Mouse (Mus musculus): Measurements from ENCODE around the gene Zgpat. TPM values are rescaled to one million over a fixed set of nuclear protein-coding genes. Genes with fewer than 3 reads are reported as not detected.

The Zgpat gene
- total RNA-seq (2021) = 10 to 100 TPM; 12.5 to 14.3 TPM
- long read RNA-seq, experiment 1, transcript Zgpat-202 (6 exons, 2,072 nt) = major isoform, 10 of 15 reads
- long read RNA-seq, experiment 1, partial matches to known transcripts = 0 of 15 reads
- long read RNA-seq, experiment 1, other reads (novel, unspliced or antisense) = 4 of 15 reads
- long read RNA-seq, experiment 2, transcript Zgpat-202 (6 exons, 2,072 nt) = major isoform, 16 of 20 reads
- long read RNA-seq, experiment 2, partial matches to known transcripts = 1 of 20 reads
- long read RNA-seq, experiment 2, other reads (novel, unspliced or antisense) = 2 of 20 reads

DNA sequence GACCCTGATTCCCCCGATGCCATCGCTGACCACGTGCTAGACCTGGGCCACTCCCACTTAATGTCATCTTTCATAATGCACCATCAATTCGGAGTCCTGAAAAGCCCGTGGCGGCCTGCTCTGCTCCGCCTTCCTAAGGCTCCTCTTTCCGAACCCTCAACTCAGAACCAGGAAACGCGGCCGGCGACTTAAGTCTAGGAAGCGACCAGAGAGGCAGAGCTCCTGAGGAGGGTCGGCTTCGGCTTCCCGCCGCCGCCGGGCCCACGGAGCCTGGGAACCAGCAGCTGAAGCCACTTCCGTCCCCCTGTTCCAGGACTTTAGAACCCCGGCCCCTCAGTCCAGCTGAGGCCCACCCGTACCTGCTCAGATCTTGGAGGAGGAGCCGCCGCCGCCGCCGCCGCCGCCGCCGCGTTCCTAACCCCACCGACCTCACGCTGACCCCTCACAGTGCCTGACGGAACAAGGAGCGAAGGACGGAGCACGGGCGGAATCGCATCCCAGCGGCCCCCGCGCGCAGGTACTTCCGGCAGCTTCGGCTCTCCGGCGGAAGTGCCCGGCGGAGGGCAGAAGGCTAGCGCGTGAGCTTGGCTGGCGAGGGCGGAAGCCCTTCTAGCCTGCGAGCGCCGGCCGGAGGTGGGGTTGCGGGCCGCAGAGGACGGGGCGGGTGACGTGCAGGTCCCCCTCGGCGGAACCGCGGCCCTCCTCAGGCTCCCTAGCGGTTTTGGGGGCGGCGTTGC lies at the start of gene Zgpat, which contains the start of gene Arfrp1:
Gene Zgpat (plus strand): TSS at position 69 of the 737 bp plus-strand sequence.
Gene Arfrp1 (minus strand): TSS at position 545 of the 737 bp plus-strand sequence.
- intact Hi-C loops (cut with DNase I; ENCODE audit: low total_unique reads) = no loop called here
- peak; percentile 91 for DNase-seq

DNA sequence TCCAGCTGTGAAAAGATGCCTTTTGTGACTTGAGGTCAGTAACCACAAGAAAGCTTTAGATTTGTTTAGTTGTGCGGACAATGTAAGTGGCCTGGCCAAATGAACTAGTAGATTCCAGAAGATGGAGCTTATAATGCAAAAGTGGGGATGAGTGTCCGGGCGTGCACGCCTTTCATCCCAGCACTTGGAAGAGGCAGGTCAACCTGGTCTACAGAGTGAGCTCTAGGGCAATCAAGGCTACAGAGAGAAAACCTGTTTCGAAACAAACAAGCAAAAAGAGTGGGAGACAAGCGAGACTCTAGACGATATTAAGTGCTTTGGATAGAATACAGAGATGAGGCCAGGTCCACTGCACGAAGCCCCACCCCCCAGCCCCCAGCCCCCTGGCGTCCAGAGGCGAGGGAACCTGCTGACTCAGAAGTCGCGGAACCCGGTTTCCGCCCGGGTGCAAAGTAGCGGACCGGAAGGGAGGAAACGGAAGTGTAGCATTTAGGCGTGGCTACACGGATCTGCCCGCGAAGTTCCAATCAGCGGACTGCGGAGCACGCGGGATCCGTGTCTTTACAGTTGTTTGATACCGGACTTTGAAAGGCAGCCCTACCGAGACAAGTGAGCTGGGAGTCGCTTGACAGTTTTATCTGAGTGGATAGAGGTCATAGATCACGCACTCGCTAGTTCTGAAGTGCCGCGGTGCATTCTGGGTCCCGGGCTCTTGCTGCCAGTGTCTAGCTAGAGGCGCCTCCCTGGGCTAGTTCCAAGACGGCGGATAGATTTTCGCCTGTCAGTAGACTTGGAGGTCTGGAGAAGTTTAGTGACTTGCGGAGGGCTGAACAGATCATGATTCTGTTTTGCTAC lies 45.3 kb upstream of the Zgpat start, which contains the start of gene Rtel1:
Gene Rtel1 (plus strand): TSS at position 492 of the 855 bp plus-strand sequence.
- DNase-seq = peak; percentile 84
- intact Hi-C loops (cut with DNase I; ENCODE audit: low total_unique reads) = no loop called here

DNA sequence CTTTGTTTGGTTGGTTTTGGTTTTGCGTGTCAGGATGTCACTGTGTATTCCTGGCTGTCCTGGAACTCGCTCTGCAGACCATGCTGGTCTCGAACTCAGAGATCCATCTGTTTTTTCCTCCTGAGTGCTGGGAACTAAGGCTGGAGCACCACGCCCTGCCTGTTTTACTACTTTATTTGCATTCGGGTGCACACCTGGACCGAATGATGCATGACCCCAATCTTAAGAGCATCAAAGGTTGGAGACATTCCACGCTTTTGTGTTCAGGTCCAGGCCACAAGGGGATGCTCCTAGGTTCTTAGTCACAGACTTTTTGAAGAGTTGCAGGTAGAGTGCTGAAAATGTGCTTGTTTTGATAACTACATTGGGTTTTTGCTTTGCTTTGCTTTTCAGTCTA lies 44.6 kb upstream of the Zgpat start:
- DNase-seq = no peak
- intact Hi-C loops (cut with DNase I; ENCODE audit: low total_unique reads) = no loop called here

- intact Hi-C loops (cut with DNase I; ENCODE audit: low total_unique reads) = no loop called here
- DNase-seq = no peak
Measured at GRCm38 (mm10) chr2:181322136-181322535, 42.6 kb upstream of the Zgpat start.

DNA sequence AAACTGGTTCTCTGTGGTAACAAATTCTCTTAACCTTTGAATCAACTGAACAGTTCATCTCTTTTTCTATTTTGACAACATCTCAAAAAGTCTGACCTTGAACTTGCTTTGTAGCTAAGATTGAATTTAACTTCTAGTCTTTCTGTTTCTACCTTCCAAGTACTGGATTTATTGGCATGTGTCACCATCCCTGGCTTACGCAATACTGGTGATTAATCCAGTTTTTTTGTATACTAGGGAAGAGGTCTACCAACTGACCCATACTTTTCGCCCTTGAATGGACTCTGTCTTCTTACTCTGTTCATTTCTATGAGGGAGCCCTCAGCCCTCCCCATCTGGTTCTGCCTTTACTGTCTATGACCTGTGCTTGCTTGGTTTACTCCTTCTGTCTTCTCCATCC lies 38.6 kb upstream of the Zgpat start:
- intact Hi-C loops (cut with DNase I; ENCODE audit: low total_unique reads) = no loop called here
- no peak for DNase-seq

DNA sequence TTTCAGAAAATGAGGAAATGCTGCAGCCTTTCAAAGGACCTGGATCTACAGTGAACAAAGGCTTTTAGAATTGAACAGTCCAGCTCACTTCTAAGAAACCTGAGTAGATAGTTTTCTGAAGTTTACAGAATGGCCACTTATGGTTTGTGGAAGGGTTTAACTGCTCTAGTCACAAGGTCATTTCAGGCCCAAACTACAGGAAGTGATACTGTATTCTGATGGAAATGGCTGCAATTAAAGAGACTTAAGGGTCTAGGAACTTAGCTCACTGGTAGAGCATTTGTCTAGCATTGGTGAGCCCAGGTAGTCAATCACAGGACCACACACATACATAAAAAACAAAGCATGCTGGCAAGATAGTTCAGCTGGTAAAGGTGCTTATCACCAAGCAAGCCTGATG lies 32.2 kb upstream of the Zgpat start:
- intact Hi-C loops (cut with DNase I; ENCODE audit: low total_unique reads) = loop anchor here (5.0 kb wide), 1 partner anchor 150 kb away; no protein-coding TSS in a partner anchor
- DNase-seq = no peak

DNA sequence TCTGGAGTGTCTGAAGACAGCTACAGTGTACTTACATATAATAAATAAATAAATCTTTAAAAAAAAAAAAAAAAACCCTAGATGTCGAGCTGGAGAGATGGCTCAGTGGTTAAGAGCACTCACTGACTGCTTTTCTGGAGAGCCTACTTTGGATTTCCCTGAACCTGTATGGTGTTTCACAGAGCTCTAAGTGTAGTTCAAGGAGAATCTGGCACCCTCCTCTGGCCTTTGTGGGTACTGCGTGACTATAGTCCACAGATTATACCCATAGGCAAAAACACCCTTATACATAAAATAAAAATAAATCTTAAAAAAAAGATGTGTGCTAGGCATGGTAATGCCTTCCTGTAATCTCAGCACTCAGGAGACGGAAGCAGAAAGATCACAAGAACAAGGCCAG lies 30.7 kb upstream of the Zgpat start:
- peak; percentile 51 for DNase-seq
- intact Hi-C loops (cut with DNase I; ENCODE audit: low total_unique reads) = loop anchor here (5.0 kb wide), 1 partner anchor 152 kb away; no protein-coding TSS in a partner anchor

- intact Hi-C loops (cut with DNase I; ENCODE audit: low total_unique reads) = no loop called here
- DNase-seq = no peak
Measured at GRCm38 (mm10) chr2:181340426-181340825, 24.3 kb upstream of the Zgpat start.

DNA sequence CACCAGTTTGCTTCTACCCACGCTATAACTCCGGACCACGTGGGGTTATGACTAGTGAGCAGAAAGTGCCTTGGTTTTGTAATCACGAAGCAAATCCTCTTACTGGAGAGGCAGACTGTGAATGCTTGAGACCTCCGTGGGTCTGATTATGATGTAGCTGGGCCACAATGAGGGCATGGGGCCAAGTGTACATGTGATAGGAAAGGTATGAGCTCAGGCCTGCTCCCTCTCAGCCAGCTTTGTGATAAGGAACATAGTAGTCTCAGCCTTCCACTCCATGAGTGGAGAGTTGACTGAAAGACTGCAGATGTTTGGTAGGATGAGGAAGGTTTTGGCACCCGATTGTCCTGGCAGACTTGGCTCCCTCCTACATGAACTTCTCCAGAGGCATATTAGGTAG lies 22.0 kb upstream of the Zgpat start:
- intact Hi-C loops (cut with DNase I; ENCODE audit: low total_unique reads) = no loop called here
- no peak for DNase-seq

- intact Hi-C loops (cut with DNase I; ENCODE audit: low total_unique reads) = no loop called here
- no peak for DNase-seq
Measured at GRCm38 (mm10) chr2:181356780-181357179, 7.9 kb upstream of the Zgpat start.

- intact Hi-C loops (cut with DNase I; ENCODE audit: low total_unique reads) = no loop called here
- no peak for DNase-seq
Measured at GRCm38 (mm10) chr2:181363946-181364345, 782 bp upstream of the Zgpat start.

DNA sequence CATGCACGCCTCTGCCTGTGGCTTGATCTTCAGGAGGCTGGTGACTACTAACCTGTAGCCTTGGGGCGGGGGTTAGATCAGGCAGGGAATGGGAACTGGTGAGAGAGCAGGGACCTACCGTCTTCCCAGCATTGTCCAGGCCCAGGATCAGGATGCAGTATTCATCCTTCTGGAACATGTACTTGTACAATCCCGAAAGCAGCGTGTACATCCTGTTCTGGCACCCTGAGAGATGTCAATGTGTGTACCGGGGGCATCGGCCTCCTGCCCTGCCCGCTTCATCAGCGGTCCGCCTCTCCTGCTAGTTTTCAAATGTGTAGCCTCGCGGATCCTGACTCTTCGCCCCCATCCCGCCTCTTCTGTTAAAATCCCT lies 255 bp upstream of the Zgpat start:
- intact Hi-C loops (cut with DNase I; ENCODE audit: low total_unique reads) = no loop called here
- no peak for DNase-seq

DNA sequence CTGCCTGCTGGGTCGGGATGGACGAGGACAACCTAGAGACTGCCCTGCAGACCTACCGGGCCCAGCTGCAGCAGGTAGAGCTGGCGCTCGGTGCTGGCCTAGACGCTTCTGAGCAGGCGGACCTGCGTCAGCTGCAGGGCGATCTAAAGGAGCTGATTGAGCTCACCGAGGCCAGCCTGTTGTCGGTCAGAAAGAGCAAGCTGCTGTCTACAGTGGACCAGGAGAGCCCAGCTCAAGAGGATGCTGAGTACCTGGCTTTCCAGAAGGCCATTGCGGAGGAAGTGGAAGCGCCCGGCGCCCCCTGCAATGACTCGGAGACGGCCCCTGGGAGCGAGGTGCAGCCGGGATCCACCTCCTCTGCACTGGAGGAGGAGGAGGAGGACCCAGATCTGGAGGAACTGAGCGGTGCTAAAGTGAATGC lies 937 bp downstream of the Zgpat start:
- DNase-seq = no peak
- intact Hi-C loops (cut with DNase I; ENCODE audit: low total_unique reads) = no loop called here

GRCm38 (mm10) chr2:181370001-181370400 lies 5.3 kb downstream of the Zgpat start:
- intact Hi-C loops (cut with DNase I; ENCODE audit: low total_unique reads) = no loop called here
- no peak for DNase-seq

DNA sequence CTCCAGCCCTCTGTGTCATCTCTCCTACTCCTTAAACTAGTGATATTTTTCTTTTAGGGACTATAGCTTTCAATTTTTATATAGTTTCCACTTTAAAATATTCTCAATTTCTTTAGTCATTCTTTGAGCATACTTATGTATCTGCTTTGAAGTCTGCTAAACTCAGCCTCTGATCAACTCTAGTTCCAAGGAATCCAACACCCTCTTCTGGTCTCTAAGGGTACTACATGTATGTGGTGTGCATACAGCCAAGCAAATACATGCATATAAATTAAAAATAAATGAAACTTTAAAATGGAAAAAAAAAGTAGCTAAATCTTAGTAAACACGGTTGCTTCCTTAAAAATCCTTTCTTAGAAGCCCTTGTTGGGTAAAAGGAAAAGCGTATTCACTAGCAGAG lies 11.1 kb downstream of the Zgpat start:
- no peak for DNase-seq
- intact Hi-C loops (cut with DNase I; ENCODE audit: low total_unique reads) = no loop called here

GRCm38 (mm10) chr2:181377230-181377629 lies 12.5 kb downstream of the Zgpat start:
- intact Hi-C loops (cut with DNase I; ENCODE audit: low total_unique reads) = no loop called here

GRCm38 (mm10) chr2:181378701-181379100 lies 14.0 kb downstream of the Zgpat start:
- no peak for DNase-seq
- intact Hi-C loops (cut with DNase I; ENCODE audit: low total_unique reads) = no loop called here

More at GRCm38 (mm10) chr2:181377230-181377629, 12.5 kb downstream of the Zgpat start:
- no peak for DNase-seq

DNA sequence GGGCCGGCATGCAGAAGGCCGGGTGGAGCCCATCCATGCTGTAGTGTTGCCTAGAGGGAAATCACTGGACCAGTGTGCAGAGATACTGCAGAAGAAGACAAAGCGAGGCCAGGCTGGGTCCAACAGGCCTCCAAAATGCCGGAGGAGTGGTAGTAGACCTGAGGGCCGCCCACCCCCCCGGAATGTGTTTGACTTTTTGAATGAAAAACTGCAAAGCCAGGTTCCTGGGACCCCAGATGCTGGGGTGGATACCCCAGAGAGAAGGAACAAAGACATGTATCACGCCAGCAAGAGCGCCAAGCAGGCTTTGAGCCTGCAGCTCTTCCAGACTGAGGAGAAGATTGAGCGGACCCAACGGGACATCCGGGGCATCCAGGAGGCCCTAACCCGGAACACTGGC lies 15.1 kb downstream of the Zgpat start, which contains the start of gene Lime1:
Gene Lime1 (plus strand): TSS at position 301 of the 400 bp plus-strand sequence.
- intact Hi-C loops (cut with DNase I; ENCODE audit: low total_unique reads) = no loop called here

DNA sequence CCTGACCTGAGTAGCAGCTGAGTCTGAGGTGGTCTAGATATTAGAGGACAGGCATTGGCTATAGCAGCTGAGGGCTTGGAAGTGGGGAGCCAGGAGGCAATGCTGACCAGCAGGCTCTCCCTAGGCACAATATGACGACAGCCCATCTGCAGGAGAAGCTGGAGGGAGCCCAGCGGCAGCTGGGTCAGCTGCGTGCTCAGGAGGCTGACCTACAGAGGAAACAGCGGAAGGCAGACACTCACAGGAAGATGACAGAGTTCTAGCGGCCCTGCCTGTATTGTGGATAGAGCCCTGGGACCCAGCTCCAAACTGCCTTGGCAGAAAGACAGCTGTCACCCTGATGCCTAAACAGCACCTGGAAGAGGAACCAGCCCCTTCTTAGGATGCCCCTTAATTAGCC lies 15.5 kb downstream of the Zgpat start:
- intact Hi-C loops (cut with DNase I; ENCODE audit: low total_unique reads) = no loop called here
- DNase-seq = no peak

More for the DNA sequence above, 15.1 kb downstream of the Zgpat start, which contains the start of gene Lime1:
- no peak for DNase-seq

- intact Hi-C loops (cut with DNase I; ENCODE audit: low total_unique reads) = no loop called here
- DNase-seq = no peak
Measured at GRCm38 (mm10) chr2:181381107-181381506, 16.4 kb downstream of the Zgpat start.

All from gastrocnemius, postnatal 14 days (tissue).